Mouse (Mus musculus): ENCODE measurements around the gene Rab29.
"Not testable (repeated sequence)": the region's sequence is repeated elsewhere in the genome, so short reads cannot be mapped to it uniquely, and the experiment has no call there.

Gene Rab29

DNA sequence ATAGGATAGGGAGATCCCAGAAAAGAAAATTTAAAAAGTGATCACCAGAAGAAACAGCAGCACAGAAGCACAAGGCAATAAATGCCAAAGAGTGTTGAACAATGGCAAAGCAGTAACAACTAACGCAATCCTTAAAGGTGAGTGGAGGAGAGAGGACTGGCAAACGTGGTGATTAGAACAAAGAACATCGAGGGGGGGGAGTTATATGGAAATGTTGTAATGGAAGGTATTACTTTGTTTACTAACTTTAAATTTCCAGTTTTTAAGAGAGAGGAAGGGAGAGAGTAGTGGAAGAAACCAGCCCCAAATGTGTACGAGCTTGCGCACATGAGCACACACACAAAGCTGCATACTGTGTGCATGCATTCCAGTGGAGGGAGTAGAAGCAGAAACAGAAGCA is 1.4 kb upstream of the Rab29 start:
- DNase-seq, result no peak

DNA sequence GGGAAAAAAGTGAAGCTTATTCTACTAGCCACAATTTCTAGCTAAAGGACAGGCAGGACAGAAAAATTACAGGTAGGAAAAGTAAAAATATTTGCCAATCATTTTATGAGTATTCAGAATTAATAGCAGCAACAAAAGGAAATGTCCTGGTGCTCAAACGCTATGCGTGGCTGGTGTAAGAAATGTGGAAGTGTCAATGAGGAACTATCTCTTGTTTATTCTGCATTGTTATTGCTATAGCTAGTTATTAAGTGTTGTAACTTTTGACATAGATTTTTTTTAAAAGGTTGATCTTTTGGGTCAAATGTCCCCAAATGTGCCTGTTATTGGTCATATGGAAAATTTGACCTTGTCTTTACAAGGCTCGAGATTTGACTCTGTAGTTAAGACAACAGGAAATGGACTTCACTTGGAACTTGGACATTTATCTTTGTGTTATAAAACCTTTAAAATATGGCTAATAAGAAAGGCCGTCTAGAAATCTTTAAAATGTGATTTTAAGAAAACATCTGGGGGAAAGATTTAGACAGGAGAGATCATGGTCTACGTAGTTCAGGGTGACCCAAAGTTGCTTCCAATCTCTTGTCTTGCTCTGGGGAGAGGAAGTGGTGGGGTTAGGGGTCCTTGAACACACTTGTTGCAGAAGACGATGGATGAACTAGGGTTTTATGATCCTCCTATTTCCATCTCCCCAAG is 572 bp upstream of the Rab29 start:
- no peak for DNase-seq

DNA sequence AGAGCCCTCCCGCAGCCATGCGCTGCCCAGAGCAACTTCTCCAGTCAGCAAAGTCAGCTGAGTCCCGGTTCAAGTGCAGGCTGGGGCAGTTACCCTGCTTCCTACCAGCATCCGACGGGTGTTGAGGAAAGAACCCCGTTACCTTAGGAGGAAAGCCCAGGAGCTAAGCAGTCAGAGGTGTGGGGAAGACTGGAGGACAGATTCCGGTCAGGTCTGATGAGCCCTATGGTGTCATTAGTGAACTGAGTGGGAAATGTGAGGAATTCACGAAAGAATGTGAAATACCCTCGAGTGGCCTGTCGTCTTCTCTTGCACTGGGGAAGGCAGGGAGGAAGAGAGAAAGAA is 894 bp downstream of the Rab29 start:
- DNase-seq, result peak in 1 of 2 experiments; percentile 8

DNA sequence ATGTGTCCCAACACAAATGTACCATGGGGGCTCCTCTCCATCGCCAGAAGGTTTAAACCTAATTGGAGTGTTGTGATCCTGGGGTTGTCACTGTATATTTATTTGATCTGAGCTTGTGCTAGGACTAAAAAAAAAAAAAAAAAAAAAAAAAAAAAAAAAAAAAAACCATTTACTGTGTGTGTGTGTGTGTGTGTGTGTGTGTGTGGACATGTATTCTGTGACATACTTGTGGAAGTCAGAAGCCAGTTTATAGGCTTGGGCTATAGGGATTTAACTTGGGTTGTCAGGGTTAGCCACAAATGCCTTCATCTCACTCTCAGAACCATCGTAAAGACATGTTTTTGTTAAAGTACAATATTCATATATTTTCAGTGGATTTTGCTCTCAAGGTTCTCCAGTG is 2.5 kb downstream of the Rab29 start:
- no peak for DNase-seq

DNA sequence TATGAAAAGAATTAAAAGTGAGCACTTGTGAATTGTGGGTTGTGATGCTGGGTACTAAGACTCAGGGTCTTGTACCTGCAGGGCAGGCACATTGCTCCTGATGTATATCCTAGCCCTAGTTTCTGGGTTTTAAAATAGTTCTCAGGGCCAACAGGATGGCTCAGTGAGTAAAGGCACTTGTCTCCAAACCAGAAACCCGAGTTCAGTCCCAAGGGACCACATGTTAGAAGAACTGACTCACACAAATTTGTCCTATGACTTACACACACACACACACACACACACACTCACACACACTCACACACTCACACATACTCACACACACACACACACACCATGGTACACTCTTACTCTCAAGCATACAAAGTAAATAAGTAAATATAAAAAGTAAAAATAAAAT is 5.8 kb downstream of the Rab29 start:
- no peak for DNase-seq

DNA sequence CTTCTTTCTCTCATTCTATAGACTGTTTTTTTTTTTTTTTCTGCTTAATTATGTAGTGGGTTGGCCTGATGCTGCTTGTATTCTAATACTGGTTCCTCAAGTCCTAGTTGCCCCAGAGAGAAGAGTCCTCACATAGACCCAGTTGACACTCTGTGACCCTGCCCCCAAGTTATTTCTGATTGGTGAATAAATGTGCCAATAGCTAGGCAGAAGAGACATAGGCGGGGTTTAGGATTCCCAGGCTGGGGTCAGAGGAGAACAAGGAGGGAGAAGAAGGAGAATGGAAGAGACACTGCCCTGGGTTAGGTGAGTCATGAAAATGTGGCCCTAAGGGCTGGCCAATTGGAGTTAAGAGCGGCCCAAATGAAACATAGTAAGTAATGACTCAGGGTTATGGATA is 12.8 kb downstream of the Rab29 start:
- no peak for DNase-seq

DNA sequence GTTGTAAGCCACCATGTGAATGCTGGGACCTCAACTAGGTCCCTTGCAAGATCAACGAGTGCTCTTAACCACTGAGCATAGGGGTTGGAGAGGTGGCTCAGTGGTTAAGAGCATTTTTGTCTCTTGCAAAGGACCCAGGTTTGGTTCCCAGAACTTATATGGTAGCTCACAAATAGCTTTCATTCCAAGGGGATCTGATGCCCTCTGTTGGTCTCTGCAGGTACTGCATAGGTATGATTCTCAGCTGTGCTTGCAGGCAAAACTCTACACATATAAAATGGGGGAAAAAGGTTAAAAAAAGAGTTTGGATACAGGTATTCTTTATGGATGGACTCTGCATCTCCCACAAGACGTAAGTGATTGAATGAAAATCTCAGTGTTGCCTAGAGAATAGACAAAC is 15.8 kb downstream of the Rab29 start:
- DNase-seq, result peak in 1 of 2 experiments; percentile 19

DNA sequence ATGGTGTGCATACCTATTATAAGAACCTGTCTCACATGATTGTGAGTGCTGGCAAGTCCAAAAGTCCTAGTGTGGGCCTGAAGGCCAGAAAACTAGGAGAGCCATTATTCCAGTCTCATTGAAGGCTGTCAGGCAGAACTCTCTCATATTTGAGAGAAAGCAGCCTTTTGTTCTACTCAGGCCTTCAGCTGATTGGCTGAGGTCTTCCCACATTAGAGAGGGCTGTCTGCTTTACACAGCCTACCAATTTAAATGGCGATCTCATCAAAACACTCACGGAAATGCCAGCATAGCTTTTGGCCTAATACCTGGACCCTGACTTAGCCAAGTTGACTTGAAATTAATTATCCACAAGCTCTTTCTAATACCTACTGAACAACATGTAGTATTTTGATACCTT is 19.1 kb downstream of the Rab29 start:
- no peak for DNase-seq

DNA sequence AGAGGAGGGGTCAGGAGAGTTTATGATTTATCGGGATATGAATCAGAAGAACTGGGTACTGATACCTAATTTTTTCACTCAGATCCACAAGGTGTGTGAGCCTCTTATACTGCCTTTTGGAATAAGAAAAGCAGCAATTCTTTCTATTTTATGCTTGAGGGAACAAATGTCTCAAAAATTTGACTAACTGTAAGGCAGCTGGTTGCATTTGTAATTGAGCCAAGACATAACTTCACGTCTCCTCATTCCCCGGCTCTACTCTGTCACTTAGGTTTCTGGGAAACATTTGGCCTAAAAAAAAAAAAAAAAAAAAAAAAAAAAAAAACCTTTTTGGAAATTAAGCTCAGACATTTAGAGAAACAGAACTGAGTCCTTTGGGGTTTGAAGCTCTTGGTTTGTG is 19.6 kb downstream of the Rab29 start:
- no peak for DNase-seq

DNA sequence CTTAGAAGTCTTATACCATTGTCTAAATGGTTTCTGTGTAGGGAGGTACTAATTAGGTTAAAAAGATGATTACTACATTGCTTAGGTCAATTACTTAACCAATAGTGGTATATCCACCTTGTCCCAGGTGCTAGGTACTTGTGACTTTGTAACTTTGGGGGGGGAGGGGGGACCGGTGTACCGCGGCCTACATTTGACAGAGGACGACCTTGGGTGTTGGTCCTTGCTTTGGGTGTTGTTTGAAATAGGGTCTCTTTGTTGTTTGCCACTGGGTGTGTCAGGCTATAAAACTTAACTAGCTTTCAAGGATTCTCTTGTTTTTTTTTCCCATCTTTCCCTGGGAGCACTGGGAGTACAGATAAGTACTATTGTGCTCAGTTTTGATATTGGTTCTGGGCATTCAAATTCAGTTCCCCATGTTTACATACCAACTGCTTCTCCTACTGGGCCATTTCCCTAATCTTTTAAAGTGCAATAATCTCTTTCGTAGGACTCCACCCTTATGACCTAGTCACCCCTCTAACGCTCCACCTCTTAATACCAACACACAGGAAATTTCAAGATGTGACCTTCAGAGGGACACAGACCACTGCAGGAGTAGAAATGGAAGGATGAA is 23.1 kb downstream of the Rab29 start:
- no peak for DNase-seq

DNA sequence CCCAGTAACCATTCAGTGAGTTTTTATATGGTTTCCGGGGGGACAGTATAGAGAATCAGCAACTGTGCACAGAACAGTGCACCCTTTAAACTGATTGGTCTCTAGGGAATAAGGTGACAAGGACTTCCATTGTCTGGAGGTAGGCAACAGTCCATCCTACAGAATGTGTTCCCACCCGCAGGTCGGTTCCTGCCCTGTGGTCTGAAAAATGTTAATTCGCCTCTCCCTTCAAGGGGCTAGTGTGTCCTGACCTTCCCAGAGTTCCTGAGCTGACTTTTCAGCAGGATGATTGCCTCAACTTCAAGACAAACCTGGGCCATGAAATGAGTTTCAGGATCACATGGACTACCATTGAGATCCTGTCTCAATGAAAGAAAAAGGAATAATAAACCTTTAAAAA is 24.4 kb downstream of the Rab29 start:
- no peak for DNase-seq

DNA sequence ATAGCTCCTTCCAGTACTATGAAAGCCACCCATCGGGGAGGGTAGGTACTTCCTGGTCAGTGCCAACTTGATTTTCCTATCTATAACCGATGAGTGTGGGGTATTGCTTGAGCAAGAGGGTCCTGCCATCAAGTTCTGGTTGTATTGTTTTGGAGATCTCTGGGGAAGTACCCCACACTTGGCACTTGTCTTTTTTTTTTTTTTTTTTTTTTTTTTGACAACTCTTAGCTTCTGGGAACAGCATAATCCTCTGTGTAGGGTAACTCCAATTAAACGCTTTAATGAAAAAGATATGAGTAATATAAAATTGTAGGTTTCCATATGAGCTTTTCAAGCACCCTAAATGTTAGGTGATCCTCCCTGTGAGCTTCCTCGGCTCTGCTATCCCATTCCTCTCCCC is 35.7 kb downstream of the Rab29 start:
- no peak for DNase-seq

DNA sequence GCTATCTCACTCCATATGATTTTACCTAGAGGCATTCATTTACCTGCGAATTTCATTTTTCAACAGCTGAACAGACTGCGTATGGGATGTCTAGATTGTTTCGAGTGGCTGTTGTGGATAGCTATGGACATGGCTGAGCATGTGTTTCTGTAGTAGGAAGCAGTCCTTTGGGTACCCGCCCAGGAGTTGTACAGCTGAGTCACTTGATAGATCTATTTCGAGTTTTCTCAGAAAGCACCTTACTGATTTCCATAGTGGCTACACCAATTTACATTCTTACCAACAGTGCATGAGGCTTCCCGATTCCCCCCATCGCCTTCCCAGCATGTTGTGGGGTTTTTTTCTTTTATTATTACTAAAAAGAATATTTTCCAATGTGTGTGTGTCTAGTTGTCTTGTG is 36.2 kb downstream of the Rab29 start:
- DNase-seq, result no peak

DNA sequence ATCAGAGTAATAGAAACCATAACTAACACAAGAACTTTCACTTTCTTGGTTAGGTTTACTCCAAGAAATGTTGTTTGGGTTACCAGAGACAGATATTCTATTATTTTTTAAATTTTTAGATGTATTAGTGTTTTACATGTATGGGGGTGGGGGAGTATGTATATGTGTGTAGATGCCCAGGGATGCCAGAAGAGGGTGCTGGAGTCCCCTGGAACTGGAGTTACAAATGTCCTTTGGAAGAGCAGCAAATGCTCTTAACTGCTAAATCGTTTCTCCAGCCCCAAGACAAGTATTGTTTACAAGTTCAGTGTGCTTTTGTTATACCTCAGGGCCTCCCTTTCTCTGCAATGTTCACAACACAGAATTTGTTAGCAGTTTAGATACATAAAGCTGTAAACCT is 38.5 kb downstream of the Rab29 start:
- peak in 1 of 2 experiments; percentile 8 for DNase-seq

DNA sequence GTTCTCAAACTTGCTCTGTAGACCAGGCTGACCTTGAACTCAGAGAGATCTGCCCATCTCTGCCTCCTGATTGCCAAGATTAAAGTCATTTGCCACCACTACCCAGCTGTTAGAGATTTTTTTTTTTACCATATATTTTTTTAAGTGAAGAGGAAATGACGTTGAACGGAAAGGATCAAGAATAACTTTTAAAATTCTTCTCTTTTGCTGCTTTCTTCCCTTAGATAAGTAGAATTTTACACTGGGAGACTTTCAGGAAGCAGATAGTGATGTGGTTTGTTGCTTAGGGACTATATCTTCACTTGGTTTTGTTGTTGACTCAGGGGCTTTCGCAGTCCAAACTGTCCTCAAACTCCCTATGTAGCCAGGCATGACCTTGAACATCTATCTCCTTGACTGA is 41.4 kb downstream of the Rab29 start:
- DNase-seq, result no peak

DNA sequence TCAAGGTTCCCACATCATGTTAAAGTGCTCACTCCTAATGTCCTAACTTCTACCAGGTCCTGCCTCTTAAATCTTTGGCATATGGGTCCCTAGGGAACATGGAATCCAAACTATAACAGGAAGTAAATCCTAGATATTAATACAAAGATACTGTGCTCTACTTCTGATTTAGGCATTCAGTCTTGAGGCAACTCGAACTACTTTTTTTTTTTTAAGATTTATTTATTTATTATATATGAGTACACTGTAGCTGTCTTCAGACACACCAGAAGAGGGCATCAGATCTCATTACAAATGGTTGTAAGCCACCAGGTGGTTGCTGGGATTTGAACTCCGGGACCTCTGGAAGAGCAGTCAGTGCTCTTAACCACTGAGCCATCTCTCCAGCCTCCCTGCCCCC is 42.2 kb downstream of the Rab29 start:
- DNase-seq, result not testable (repeated sequence)

DNA sequence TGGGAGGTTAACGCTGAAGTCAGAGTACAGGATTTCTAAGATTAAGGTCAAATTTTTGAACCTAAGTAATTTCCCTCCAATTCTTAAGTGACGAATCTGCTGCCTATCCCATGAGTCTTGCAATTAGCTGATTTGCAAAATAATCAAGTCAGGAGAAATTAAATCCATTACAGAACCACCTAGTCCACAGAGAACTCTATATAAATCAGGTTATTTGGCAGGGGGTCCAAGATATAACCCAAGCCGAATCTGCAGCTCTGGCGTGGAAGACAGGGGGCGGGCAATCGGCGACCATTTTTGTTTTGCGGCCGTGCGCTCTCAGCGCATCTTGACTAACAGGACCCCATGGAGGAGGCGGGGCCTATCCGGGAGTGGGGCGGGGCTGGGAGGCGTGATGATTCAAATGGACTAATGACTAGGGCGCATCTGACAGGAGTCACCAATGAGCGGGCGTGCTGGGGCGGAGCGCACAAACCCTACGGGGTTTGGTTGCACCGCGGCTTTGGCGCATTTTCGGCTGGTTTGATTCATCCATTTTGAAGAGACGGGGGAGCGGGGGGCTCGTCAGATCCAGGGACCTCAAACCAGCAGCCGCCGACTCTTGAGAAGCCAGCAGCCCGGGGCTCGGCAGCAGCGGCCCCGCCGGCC is 43.1 kb downstream of the Rab29 start, which contains the start of gene Nucks1:
Gene Nucks1, plus strand, starts transcription at position 534 of the 648 bp plus-strand sequence.
- peak; percentile 99 to 100 for DNase-seq

DNA sequence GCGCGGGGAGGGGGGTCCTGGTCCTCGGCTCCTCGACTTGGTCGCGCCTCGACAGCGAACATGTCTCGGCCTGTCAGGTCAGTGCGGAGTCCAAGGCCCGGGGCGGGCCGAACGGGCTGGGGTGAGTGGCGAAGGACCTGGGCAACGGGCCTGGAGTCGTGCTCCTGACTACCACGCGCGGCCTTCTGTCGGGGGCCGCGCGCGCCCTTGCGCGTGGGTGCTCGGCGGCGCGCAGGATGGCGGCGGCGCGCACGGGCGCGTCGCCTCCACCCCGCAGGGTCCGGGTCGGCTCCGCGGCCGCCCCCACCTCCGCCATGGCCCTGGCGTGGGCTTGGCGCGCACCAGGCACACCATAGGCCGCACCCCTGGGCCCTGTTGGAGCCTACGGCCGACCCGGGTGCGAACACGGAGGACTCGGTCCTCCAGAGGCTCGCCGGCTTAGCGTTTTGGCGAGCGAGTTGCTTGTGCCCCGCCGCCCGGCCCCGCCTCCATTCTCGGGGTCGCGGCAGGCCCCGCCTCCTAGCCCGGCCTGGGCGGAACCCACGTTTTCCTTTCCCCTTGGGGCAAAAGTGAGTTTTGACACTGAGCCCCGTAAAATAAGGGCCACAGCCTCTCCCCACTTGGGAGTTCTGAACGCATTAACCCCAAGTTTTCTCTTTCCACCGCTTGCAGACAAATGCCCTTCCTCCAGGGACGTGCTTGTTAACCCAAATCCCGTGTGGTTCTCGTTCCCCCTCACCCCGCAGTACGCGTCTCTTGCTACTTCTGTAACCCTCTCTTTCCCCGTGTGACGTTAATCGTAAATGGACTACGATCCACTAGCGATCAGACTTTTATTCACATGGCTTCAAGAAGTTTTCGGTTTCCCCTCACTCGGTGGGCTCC is 43.9 kb downstream of the Rab29 start:
- peak in 1 of 2 experiments; percentile 83 for DNase-seq

DNA sequence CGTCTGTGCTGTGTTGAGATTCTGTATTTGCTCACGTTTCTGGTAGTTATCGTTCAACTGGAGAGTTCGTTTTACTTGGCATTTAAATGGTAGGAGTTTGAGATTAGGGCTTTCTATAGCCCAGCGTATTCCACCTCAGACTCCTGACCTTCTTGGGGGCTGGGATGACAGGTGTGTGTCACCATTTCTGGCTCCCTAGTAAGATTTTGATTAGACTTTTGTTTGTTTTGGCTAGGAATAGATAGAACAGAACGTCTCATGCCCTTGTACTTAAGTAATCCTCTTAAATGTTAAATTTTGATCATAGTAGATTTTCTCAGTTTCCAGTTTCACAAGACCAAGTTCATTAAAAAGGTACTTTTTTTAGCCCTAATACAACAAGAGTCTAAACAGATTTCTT is 50.6 kb downstream of the Rab29 start:
- DNase-seq, result no peak

DNA sequence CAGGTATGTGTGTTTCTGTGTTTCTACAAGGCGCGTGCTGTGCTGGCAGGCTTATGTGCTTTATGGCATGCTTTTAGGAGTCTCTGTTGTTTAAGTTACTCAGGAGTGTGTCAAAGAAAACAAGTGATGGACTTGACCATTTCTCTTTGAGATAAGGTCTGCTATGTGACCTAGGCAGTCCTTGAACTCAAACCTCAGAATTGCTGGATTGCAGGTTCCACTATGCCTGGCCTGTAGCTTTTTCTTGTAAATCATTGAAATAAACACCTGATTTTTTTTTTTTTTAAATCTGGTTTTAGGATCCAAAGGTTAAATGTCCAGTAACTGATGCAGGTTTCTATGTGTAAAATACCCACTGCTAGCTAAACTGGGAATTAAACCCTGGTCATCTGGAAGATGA is 52.0 kb downstream of the Rab29 start:
- no peak for DNase-seq

DNA sequence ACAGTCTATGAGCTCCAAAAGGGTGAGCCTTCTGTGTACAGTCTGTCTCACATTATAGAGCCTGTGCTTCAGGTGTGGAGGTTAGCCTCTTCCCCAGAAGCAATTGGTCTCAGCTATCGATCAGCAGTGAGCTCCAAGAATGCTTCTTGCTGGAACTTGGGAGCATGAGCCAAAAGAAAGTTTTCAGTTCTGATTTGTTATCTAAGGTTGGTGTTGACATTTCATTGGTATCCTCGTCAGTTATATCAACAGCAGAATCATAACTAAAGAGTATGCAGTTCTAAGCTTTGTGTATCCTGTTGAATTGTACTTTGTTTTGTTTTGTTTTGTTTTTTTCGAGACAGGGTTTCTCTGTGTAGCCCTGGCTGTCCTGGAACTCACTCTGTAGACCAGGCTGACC is 55.1 kb downstream of the Rab29 start:
- DNase-seq, result no peak
